Mouse (Mus musculus) liver, embryonic 16.5 days (tissue): ENCODE data around the gene Psors1c2. TPM values are rescaled to one million over a fixed set of nuclear protein-coding genes. Genes with fewer than 3 reads are reported as not detected.

Source experiments
- ATAC-seq: fragments of 200-750 bp; cut with Nextera tagmentation; 2 replicates; pipeline ENCODE4 v1.8.0; 2017; ENCODE audit warnings: low read depth, mild to moderate bottlenecking, moderate number of reproducible peaks, moderate library complexity
- H3K27ac ChIP-seq: fragments of 300-500 bp; sonication (generic); 2 replicates; pipeline ENCODE4 v1.5.1; 2014; ENCODE audit warnings: mild to moderate bottlenecking, low read length
- H3K27me3 ChIP-seq: fragments of 300-500 bp; sonication (generic); 2 replicates; pipeline ENCODE4 v1.6.1; 2014; ENCODE audit warnings: low read depth, low read length, mixed read lengths; ENCODE audit not compliant: control insufficient read depth, insufficient read depth
- H3K36me3 ChIP-seq: fragments of 300-500 bp; sonication (generic); 2 replicates; pipeline ENCODE4 v1.6.1; 2014; ENCODE audit warnings: mild to moderate bottlenecking; ENCODE audit not compliant: control insufficient read depth, insufficient read depth
- H3K4me1 ChIP-seq: fragments of 300-500 bp; sonication (generic); 2 replicates; pipeline ENCODE4 v1.6.1; 2014; ENCODE audit warnings: low read depth, low read length, mixed read lengths; ENCODE audit not compliant: control insufficient read depth
- H3K4me2 ChIP-seq: fragments of 300-500 bp; sonication (generic); 2 replicates; pipeline ENCODE4 v1.6.1; 2014; ENCODE audit warnings: low read depth, low read length, mixed read lengths
- H3K4me3 ChIP-seq: fragments of 300-500 bp; sonication (generic); 2 replicates; pipeline ENCODE4 v1.5.1; 2014; ENCODE audit warnings: low read depth, mild to moderate bottlenecking, low read length
- H3K9ac ChIP-seq: fragments of 300-500 bp; sonication (generic); 2 replicates; pipeline ENCODE4 v1.6.1; 2014; ENCODE audit warnings: low read depth, low read length
- H3K9me3 ChIP-seq: fragments of 300-500 bp; sonication (generic); replicated peaks from 2 replicates; pipeline ENCODE4 v1.6.1; 2016; ENCODE audit warnings: low read length; ENCODE audit not compliant: control insufficient read depth
- WGBS: fragments of 180-500 bp; shearing (Covaris S2); extraction: QIAGEN DNeasy Blood & Tissue Kit; methylation state at CpG from one replicate; pipeline ENCODE4 v1.1.7; 2014; ENCODE audit not compliant: insufficient replicate concordance; 5-methylcytosine and 5-hydroxymethylcytosine counted together
- polyA plus RNA-seq: library from polyadenylated mRNA; unstranded; fragments of >200 nt; fragmentation: Nextera tagmentation; extraction: Ambion mirVana; gene quantifications from 2 replicates; pipeline ENCODE4 v1.2.1, GENCODE M21; 2015

Gene Psors1c2
- polyA plus RNA-seq, 1 experiment from 2014 or later: 0.17 TPM

- Histone ChIP-seq H3K27ac (no peak overlapping the region), H3K27me3 (no peaks in the 10 kb centered on the region), H3K4me1 (no peaks in the 10 kb centered on the region), H3K9me3 (no peaks in the 10 kb centered on the region), H3K36me3 (no peaks in the 10 kb centered on the region), H3K4me3 (no peak overlapping the region), H3K9ac (no peak overlapping the region), H3K4me2 (no peak overlapping the region)
- whole genome bisulfite sequencing: 60% methylated on average over 9 of the region's 9 CpGs
- no peak for ATAC-seq
Measured at GRCm38 (mm10) chr17:35557351-35557750, 24.4 kb downstream of the Psors1c2 start.

GRCm38 (mm10) chr17:35558216-35558615, 25.2 kb downstream of the Psors1c2 start:
- WGBS: 42% methylated on average over 8 of the region's 8 CpGs
- no peak overlapping the region for H3K4me2 ChIP-seq

GRCm38 (mm10) chr17:35567150-35567549, 34.1 kb downstream of the Psors1c2 start, which contains the start of gene 2300002M23Rik:
TSS of gene 2300002M23Rik (plus strand) at chr17:35567450.
- Histone ChIP-seq H3K27me3 (peaks cover 25% of the 10 kb centered on the region), H3K36me3 (no peaks in the 10 kb centered on the region), H3K9me3 (no peaks in the 10 kb centered on the region), H3K27ac (no peak within 1 kb of the TSS), H3K4me3 (no peak within 1 kb of the TSS), H3K9ac (no peak within 1 kb of the TSS), H3K4me2 (no peak within 1 kb of the TSS), H3K4me1 (no peaks in the 10 kb centered on the region)
- WGBS: 28% methylated on average over 3 of the region's 3 CpGs
- no peak for ATAC-seq

More at GRCm38 (mm10) chr17:35558216-35558615, 25.2 kb downstream of the Psors1c2 start:
- no peaks in the 10 kb centered on the region for H3K4me1 ChIP-seq
- H3K36me3 ChIP-seq: no peaks in the 10 kb centered on the region
- no peak overlapping the region for H3K4me3 ChIP-seq
- no peaks in the 10 kb centered on the region for H3K9me3 ChIP-seq
- no peak for ATAC-seq
- H3K27me3 ChIP-seq: no peaks in the 10 kb centered on the region
- H3K9ac ChIP-seq: no peak overlapping the region
- no peak overlapping the region for H3K27ac ChIP-seq

GRCm38 (mm10) chr17:35567767-35568166, 34.8 kb downstream of the Psors1c2 start:
- Histone ChIP-seq H3K27me3 (peaks cover 25% of the 10 kb centered on the region), H3K36me3 (no peaks in the 10 kb centered on the region), H3K4me3 (no peak overlapping the region), H3K9ac (no peak overlapping the region), H3K9me3 (no peaks in the 10 kb centered on the region), H3K4me2 (no peak overlapping the region), H3K27ac (no peak overlapping the region), H3K4me1 (no peaks in the 10 kb centered on the region)
- 16% methylated on average over 9 of the region's 9 CpGs for WGBS
- ATAC-seq: no peak

- no peaks in the 10 kb centered on the region for H3K9me3 ChIP-seq
- no peak for ATAC-seq
- H3K4me3 ChIP-seq: no peak overlapping the region
- peaks cover 25% of the 10 kb centered on the region for H3K27me3 ChIP-seq
- no peak overlapping the region for H3K4me2 ChIP-seq
- H3K9ac ChIP-seq: no peak overlapping the region
- WGBS: 5% methylated on average over 28 of the region's 28 CpGs
- H3K36me3 ChIP-seq: no peaks in the 10 kb centered on the region
- H3K4me1 ChIP-seq: no peaks in the 10 kb centered on the region
- no peak overlapping the region for H3K27ac ChIP-seq
Measured at GRCm38 (mm10) chr17:35569091-35569944, 36.3 kb downstream of the Psors1c2 start.

- Histone ChIP-seq H3K4me1 (no peaks in the 10 kb centered on the region), H3K9ac (no peak overlapping the region), H3K27me3 (peaks cover 30% of the 10 kb centered on the region), H3K9me3 (no peaks in the 10 kb centered on the region), H3K27ac (no peak overlapping the region), H3K36me3 (no peaks in the 10 kb centered on the region), H3K4me2 (no peak overlapping the region), H3K4me3 (no peak overlapping the region)
- ATAC-seq: no peak
- 66% methylated on average over 14 of the region's 14 CpGs for WGBS
Measured at GRCm38 (mm10) chr17:35570836-35571235, 37.8 kb downstream of the Psors1c2 start.

- H3K4me3 ChIP-seq: no peak overlapping the region
- H3K4me2 ChIP-seq: no peak overlapping the region
- H3K4me1 ChIP-seq: no peaks in the 10 kb centered on the region
- peaks cover 35% of the 10 kb centered on the region for H3K27me3 ChIP-seq
- no peak overlapping the region for H3K27ac ChIP-seq
- no peak for ATAC-seq
- WGBS: 75% methylated on average over 7 of the region's 7 CpGs
- no peaks in the 10 kb centered on the region for H3K36me3 ChIP-seq
- H3K9ac ChIP-seq: no peak overlapping the region
- no peaks in the 10 kb centered on the region for H3K9me3 ChIP-seq
Measured at GRCm38 (mm10) chr17:35571477-35571876, 38.5 kb downstream of the Psors1c2 start.

- WGBS: 15% methylated on average over 6 of the region's 6 CpGs
- no peak for ATAC-seq
- no peaks in the 10 kb centered on the region for H3K4me1 ChIP-seq
Measured at GRCm38 (mm10) chr17:35578211-35578610, 45.2 kb downstream of the Psors1c2 start.

GRCm38 (mm10) chr17:35582900-35583299, 49.9 kb downstream of the Psors1c2 start:
- Histone ChIP-seq H3K27me3 (no peaks in the 10 kb centered on the region), H3K4me3 (no peak overlapping the region), H3K9ac (no peak overlapping the region), H3K4me1 (no peaks in the 10 kb centered on the region), H3K4me2 (no peak overlapping the region), H3K36me3 (no peaks in the 10 kb centered on the region), H3K9me3 (no peaks in the 10 kb centered on the region), H3K27ac (no peak overlapping the region)
- WGBS: 74% methylated on average over 1 of the region's 1 CpGs
- ATAC-seq: no peak

More at GRCm38 (mm10) chr17:35578211-35578610, 45.2 kb downstream of the Psors1c2 start:
- Histone ChIP-seq H3K9ac (no peak overlapping the region), H3K4me3 (no peak overlapping the region), H3K27ac (no peak overlapping the region), H3K27me3 (peaks cover 10% of the 10 kb centered on the region), H3K36me3 (no peaks in the 10 kb centered on the region), H3K9me3 (no peaks in the 10 kb centered on the region), H3K4me2 (no peak overlapping the region)
